Mouse (Mus musculus) midbrain, embryonic 15.5 days (tissue): Measurements from ENCODE around the gene Scfd2. TPM values are rescaled to one million over a fixed set of nuclear protein-coding genes. Genes with fewer than 3 reads are reported as not detected.

ENCODE experiments used
- ATAC-seq: fragments of 200-750 bp; cut with Nextera tagmentation; replicated peaks from 2 replicates; pipeline ENCODE4 v1.8.0; 2017; ENCODE audit warnings: moderate TSS enrichment
- H3K27ac ChIP-seq: fragments of 300-500 bp; sonication (generic); 2 replicates; pipeline ENCODE4 v1.5.1; 2015; ENCODE audit warnings: mild to moderate bottlenecking, inconsistent platforms
- H3K27me3 ChIP-seq: fragments of 300-500 bp; sonication (generic); replicated peaks from 2 replicates; pipeline ENCODE4 v1.6.1; 2015; ENCODE audit warnings: inconsistent platforms
- H3K36me3 ChIP-seq: fragments of 300-500 bp; sonication (generic); replicated peaks from 2 replicates; pipeline ENCODE4 v1.6.1; 2015; ENCODE audit warnings: inconsistent platforms
- H3K4me1 ChIP-seq: fragments of 300-500 bp; sonication (generic); 2 replicates; pipeline ENCODE4 v1.6.1; 2015; ENCODE audit warnings: inconsistent platforms
- H3K4me2 ChIP-seq: fragments of 300-500 bp; sonication (generic); 2 replicates; pipeline ENCODE4 v1.6.1; 2015; ENCODE audit warnings: inconsistent platforms, mild to moderate bottlenecking, moderate library complexity
- H3K4me3 ChIP-seq: fragments of 300-500 bp; sonication (generic); 2 replicates; pipeline ENCODE4 v1.5.1; 2015; ENCODE audit warnings: mild to moderate bottlenecking, inconsistent platforms
- H3K9ac ChIP-seq: fragments of 300-500 bp; sonication (generic); 2 replicates; pipeline ENCODE4 v1.6.1; 2015; ENCODE audit warnings: mild to moderate bottlenecking, inconsistent platforms
- H3K9me3 ChIP-seq: fragments of 300-500 bp; sonication (generic); 2 replicates; pipeline ENCODE4 v1.6.1; 2016; ENCODE audit warnings: inconsistent platforms
- WGBS: fragments of 180-500 bp; shearing (Covaris S2); methylation state at CpG from one replicate; pipeline ENCODE4 v1.1.7; 2015; ENCODE audit warnings: mixed read lengths; 5-methylcytosine and 5-hydroxymethylcytosine counted together
- polyA plus RNA-seq: library from polyadenylated mRNA; unstranded; fragments of >200 nt; fragmentation: Nextera tagmentation; extraction: Ambion mirVana; gene quantifications from 2 replicates; pipeline ENCODE4 v1.2.1, GENCODE M21; 2015

The Scfd2 gene
- polyA plus RNA-seq, 1 experiment from 2014 or later: 20.0 TPM

DNA sequence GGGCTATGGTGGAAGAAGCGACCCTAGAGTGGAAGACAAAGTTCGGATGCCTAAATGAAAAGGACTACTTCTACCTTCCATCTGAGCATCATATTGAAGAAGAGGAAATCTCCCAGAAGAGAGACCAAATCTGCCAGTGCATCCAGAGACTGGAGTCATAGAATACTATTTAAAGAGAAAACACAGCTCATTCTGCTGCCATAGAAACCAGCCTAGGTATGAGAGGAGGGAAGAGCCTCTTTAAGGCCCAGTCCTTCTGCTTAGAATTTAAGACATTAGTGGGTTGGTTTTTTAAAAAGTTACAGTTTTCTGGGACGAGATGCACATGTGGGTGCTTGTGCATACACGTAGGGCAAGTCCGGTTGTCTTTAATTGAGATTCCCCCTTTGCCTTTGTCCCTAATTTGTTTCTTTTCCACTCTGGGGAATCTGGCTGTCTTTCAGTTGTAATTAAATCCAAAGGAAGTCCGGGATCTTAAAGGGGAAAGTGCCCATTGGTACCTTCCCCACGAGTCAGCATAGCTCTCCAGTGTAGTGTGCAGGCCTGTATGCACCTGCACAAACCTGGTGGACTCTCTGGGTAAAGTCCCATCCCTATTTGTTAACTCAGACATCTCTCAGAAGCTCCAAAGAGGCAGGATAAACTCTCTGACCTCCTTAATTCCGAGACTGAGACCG is 341.9 kb downstream of the Scfd2 start:
- peaks cover 9% of the 10 kb centered on the region for H3K4me1 ChIP-seq
- no peak for ATAC-seq
- 0 out of 2 replicates have a peak, but pooled peaks cover 8% of the 10 kb centered on the region for H3K27me3 ChIP-seq
- H3K4me2 ChIP-seq: no peak overlapping the region
- 44% methylated on average over 9 of the region's 9 CpGs for whole genome bisulfite sequencing
- no peak overlapping the region for H3K4me3 ChIP-seq
- H3K36me3 ChIP-seq: no peaks in the 10 kb centered on the region
- H3K9me3 ChIP-seq: no peaks in the 10 kb centered on the region
- H3K27ac ChIP-seq: no peak overlapping the region
- no peak overlapping the region for H3K9ac ChIP-seq

- H3K27me3 ChIP-seq: 0 out of 2 replicates have a peak, but pooled peaks cover 8% of the 10 kb centered on the region
- H3K36me3 ChIP-seq: no peaks in the 10 kb centered on the region
- no peak overlapping the region for H3K27ac ChIP-seq
- peaks cover 5% of the 10 kb centered on the region; the same call in 1 of the 2 replicates for H3K4me1 ChIP-seq
- 76% methylated on average over 8 of the region's 8 CpGs for WGBS
- no peaks in the 10 kb centered on the region for H3K9me3 ChIP-seq
- no peak overlapping the region for H3K4me2 ChIP-seq
- no peak overlapping the region for H3K9ac ChIP-seq
- no peak for ATAC-seq
- no peak overlapping the region for H3K4me3 ChIP-seq
Measured at GRCm38 (mm10) chr5:74188886-74189285, 342.7 kb downstream of the Scfd2 start.

DNA sequence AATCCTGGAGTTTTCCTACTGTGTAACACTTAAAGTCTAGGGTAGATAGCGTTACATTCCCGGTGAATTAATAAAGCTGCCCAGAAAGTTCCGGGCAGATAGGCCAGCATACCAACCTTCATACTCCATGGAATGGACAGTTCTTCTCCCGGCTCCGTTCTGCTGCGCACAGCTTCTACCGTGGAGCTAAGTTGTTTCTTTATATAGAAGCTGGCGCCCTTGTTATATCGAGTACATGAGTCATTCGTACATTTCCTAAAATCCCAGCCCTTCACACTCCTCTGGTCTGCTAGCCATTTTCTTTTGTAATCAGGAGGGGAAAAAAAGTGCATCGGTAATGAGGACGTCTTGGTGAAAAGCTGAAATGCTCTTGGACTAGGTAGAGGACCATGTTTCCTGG is 343.5 kb downstream of the Scfd2 start:
- no peak for ATAC-seq
- WGBS: 88% methylated on average over 12 of the region's 12 CpGs
- H3K27me3 ChIP-seq: 0 out of 2 replicates have a peak, but pooled peaks cover 8% of the 10 kb centered on the region

GRCm38 (mm10) chr5:74184607-74185006 is 347.0 kb downstream of the Scfd2 start:
- no peak for ATAC-seq
- Histone ChIP-seq H3K36me3 (no peaks in the 10 kb centered on the region), H3K9ac (no peak overlapping the region), H3K9me3 (no peaks in the 10 kb centered on the region), H3K4me3 (no peak overlapping the region), H3K4me1 (peaks cover 10% of the 10 kb centered on the region), H3K27ac (no peak overlapping the region), H3K4me2 (no peak overlapping the region), H3K27me3 (peaks cover 3% of the 10 kb centered on the region; the same call in 1 of the 2 replicates)
- WGBS: 82% methylated on average over 9 of the region's 9 CpGs

More for the DNA sequence above, 343.5 kb downstream of the Scfd2 start:
- H3K4me3 ChIP-seq: no peak overlapping the region
- H3K4me2 ChIP-seq: no peak overlapping the region
- H3K9ac ChIP-seq: no peak overlapping the region
- peaks cover 3% of the 10 kb centered on the region; the same call in 1 of the 2 replicates for H3K4me1 ChIP-seq
- no peak overlapping the region for H3K27ac ChIP-seq
- H3K36me3 ChIP-seq: no peaks in the 10 kb centered on the region
- no peaks in the 10 kb centered on the region for H3K9me3 ChIP-seq

DNA sequence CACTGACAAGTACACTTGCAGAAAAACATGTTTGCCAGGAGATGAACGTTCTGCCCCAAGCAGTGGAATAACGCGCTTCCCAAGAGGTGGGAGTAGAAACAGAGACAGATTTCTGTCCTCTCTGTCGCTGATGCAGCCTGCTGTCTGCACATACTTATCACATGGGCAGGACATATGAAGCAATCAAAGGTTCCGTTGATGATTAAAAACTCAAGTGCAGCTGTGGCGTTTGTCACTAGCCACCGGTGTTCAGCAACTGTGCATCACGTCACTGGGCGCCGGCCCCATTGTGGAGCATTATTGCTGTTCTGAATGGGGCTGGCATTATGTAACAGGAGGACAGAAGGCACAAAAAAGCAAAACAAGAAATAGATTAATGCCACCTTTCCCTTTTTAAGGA is 348.4 kb downstream of the Scfd2 start:
- H3K27me3 ChIP-seq: no peaks in the 10 kb centered on the region; the same call in 1 of the 2 replicates
- 48% methylated on average over 10 of the region's 10 CpGs for WGBS
- H3K4me1 ChIP-seq: peaks cover 10% of the 10 kb centered on the region
- H3K27ac ChIP-seq: no peak overlapping the region
- no peak overlapping the region for H3K4me2 ChIP-seq
- no peak overlapping the region for H3K4me3 ChIP-seq
- no peak overlapping the region for H3K9ac ChIP-seq
- no peaks in the 10 kb centered on the region for H3K9me3 ChIP-seq
- H3K36me3 ChIP-seq: no peaks in the 10 kb centered on the region
- no peak for ATAC-seq

GRCm38 (mm10) chr5:74180216-74180615 is 351.3 kb downstream of the Scfd2 start:
- Histone ChIP-seq H3K9ac (no peak overlapping the region), H3K27me3 (peaks cover 6% of the 10 kb centered on the region; the same call in 1 of the 2 replicates), H3K4me2 (no peak overlapping the region), H3K27ac (no peak overlapping the region), H3K4me1 (peaks cover 18% of the 10 kb centered on the region), H3K4me3 (no peak overlapping the region), H3K36me3 (no peaks in the 10 kb centered on the region), H3K9me3 (no peaks in the 10 kb centered on the region)
- peak; percentile 37; the same call in 1 of the 2 replicates for ATAC-seq
- WGBS: 5% methylated on average over 10 of the region's 10 CpGs

DNA sequence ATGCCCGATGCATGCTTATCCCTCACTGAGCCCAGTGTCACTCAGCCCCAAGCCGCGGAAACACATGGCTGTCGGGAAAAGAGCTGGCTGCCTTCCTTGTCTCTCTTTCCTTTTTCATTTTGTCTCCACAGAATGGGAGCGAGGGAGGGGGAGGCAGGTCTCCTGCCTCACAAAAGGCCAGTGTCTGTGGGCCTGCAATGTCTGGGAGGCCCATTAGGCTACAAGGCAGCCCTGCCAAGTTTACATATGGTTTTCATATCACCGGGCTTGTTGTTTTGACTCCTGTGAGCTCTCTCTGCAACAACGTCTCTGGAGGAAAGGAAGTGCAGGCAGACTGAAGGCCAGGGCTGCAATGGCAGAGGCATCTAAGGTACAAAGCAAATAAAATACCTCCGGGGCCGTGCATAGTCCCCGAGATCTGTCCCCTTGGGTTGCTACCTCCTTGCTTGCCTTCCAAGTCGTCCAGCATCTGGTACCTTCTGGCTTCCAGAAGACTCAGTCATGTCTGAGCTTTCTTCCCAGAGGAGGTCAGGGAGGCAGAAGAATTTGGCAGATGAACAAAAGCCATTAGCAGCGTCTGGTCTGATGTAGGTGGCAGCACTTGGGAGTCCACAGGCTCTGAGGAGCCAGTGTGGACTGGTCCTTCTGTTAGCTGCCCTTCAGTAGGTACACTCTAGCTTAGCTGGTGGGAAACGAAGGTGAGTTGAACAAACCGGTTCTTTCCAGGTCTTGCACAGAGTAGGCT is 355.9 kb downstream of the Scfd2 start:
- Histone ChIP-seq H3K4me1 (peaks cover 25% of the 10 kb centered on the region; the same call in 1 of the 2 replicates), H3K4me2 (no peak overlapping the region), H3K36me3 (no peaks in the 10 kb centered on the region), H3K27me3 (peaks cover 6% of the 10 kb centered on the region; the same call in 1 of the 2 replicates), H3K9ac (no peak overlapping the region), H3K27ac (no peak overlapping the region), H3K4me3 (no peak overlapping the region), H3K9me3 (no peaks in the 10 kb centered on the region)
- 52% methylated on average over 14 of the region's 14 CpGs for WGBS
- no peak for ATAC-seq

GRCm38 (mm10) chr5:74173162-74173844 is 358.3 kb downstream of the Scfd2 start:
- Histone ChIP-seq H3K36me3 (no peaks in the 10 kb centered on the region), H3K4me3 (no peak overlapping the region), H3K9ac (no peak overlapping the region), H3K27ac (peak overlapping the region; percentile 51), H3K27me3 (peaks cover 6% of the 10 kb centered on the region; the same call in 1 of the 2 replicates), H3K9me3 (no peaks in the 10 kb centered on the region), H3K4me2 (peak overlapping the region; percentile 18), H3K4me1 (peaks cover 19% of the 10 kb centered on the region; the same call in 1 of the 2 replicates)
- peak; percentile 73 for ATAC-seq
- 43% methylated on average over 18 of the region's 18 CpGs for WGBS

DNA sequence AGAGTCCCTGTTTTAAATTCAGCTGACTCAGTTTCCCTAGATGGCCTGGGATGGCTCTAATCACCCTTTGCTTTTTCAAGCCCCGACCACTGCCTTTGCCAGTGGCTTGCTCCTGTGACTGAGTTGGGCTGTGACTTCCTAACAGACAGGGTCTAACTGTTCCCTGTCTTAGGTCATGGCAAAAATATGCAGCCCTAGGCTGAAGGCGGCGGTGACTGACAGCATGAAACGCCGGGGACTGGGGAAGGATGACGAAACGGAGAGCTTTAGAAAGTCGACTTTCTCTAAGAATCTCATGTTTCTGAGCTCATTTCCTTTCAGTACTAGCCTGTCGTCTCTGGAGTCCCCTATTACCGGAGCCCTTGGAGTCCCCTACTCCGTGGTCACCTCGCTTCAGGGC is 359.4 kb downstream of the Scfd2 start:
- ATAC-seq: no peak
- peaks cover 6% of the 10 kb centered on the region; the same call in 1 of the 2 replicates for H3K27me3 ChIP-seq
- H3K4me2 ChIP-seq: no peak overlapping the region
- H3K9me3 ChIP-seq: no peaks in the 10 kb centered on the region
- peaks cover 19% of the 10 kb centered on the region; the same call in 1 of the 2 replicates for H3K4me1 ChIP-seq
- no peaks in the 10 kb centered on the region for H3K36me3 ChIP-seq
- WGBS: 68% methylated on average over 12 of the region's 12 CpGs
- no peak overlapping the region for H3K4me3 ChIP-seq
- no peak overlapping the region for H3K9ac ChIP-seq
- no peak overlapping the region for H3K27ac ChIP-seq

DNA sequence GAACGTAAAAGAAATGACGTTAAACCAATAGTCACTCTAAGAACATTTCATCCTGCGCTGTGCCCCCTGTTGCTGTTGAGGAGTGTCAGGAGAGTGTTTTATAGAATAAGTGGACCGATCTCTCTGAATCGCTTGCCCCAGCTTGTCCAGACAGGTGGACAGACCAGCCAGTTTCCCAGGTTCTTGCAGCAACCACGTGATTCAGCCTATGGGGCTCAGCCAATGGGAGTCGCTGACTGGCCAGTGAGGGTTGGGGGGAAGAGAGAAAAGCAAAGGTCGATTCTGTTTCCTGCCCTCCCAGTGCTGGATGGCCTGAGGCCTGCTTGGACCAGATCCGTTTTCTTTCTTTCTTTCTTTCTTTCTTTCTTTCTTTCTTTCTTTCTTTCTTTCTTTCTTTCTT is 359.8 kb downstream of the Scfd2 start:
- Histone ChIP-seq H3K27me3 (peaks cover 6% of the 10 kb centered on the region; the same call in 1 of the 2 replicates), H3K4me1 (peaks cover 19% of the 10 kb centered on the region; the same call in 1 of the 2 replicates), H3K36me3 (no peaks in the 10 kb centered on the region), H3K4me2 (no peak overlapping the region), H3K27ac (no peak overlapping the region), H3K9ac (no peak overlapping the region), H3K4me3 (no peak overlapping the region), H3K9me3 (no peaks in the 10 kb centered on the region)
- no peak for ATAC-seq
- WGBS: 79% methylated on average over 9 of the region's 9 CpGs

DNA sequence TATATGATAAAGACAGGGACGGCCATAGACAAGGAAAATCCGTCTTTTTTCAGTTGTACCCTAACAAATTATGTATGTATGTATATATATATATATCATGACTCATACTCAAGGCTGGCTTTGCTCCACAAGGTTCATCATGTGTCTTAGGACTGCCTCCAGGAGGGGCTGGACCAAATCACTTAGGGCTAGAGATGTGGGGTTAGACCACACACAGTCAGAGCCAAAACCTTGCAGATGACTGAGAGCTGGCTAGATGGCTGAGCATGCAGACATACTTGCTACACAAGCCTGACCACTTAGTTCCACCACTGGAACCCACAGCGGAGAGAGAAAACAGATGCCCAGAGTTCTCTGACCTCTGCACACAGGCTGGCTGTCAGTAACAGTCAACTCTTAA is 363.5 kb downstream of the Scfd2 start:
- Histone ChIP-seq H3K9me3 (no peaks in the 10 kb centered on the region), H3K4me3 (no peak overlapping the region), H3K27ac (no peak overlapping the region), H3K4me2 (no peak overlapping the region), H3K36me3 (no peaks in the 10 kb centered on the region), H3K4me1 (no peaks in the 10 kb centered on the region), H3K27me3 (no peaks in the 10 kb centered on the region), H3K9ac (no peak overlapping the region)
- whole genome bisulfite sequencing: 90% methylated on average over 3 of the region's 3 CpGs
- ATAC-seq: no peak

- ATAC-seq: no peak
- H3K4me3 ChIP-seq: no peak overlapping the region
- H3K36me3 ChIP-seq: no peaks in the 10 kb centered on the region
- no peak overlapping the region for H3K4me2 ChIP-seq
- no peak overlapping the region for H3K9ac ChIP-seq
- H3K27me3 ChIP-seq: no peaks in the 10 kb centered on the region
- H3K27ac ChIP-seq: no peak overlapping the region
- peaks cover 7% of the 10 kb centered on the region for H3K4me1 ChIP-seq
- H3K9me3 ChIP-seq: no peaks in the 10 kb centered on the region
- WGBS: 95% methylated on average over 3 of the region's 3 CpGs
Measured at GRCm38 (mm10) chr5:74166642-74167041, 364.9 kb downstream of the Scfd2 start.
